Mouse (Mus musculus) left cerebral cortex, adult 2 months (tissue): ENCODE results near the gene C730034F03Rik. TPM values are rescaled to one million over a fixed set of nuclear protein-coding genes. Genes with fewer than 3 reads are reported as not detected.

Experiments used
- DNase-seq, 2 experiments: peaks; one replicate each; pipeline ENCODE4 v3.0.0; 2021 to 2022; ENCODE audit warnings: low spot score in 2 of 2, mixed read lengths in 1 of 2; ENCODE audit errors: extremely low spot score in 1 of 2
- H3K27ac ChIP-seq: fragments of 200-600 bp; 2 replicates; pipeline ENCODE4 v1.8.1; 2022
- H3K4me3 ChIP-seq: fragments of 200-600 bp; 2 replicates; pipeline ENCODE4 v1.8.1; 2022
- CTCF ChIP-seq: fragments of 200-600 bp; IDR thresholded peaks from 2 replicates; pipeline ENCODE4 v1.8.1; 2022; ENCODE audit warnings: antibody characterized with exemption, mild to moderate bottlenecking, moderate library complexity
- intact Hi-C: fragments of 180-260 bp; cut with DNase I; formaldehyde crosslinking; loops from one replicate; pipeline ENCODE4 v1.15.1; 2025
- long read RNA-seq, 2 experiments: library from polyadenylated mRNA; stranded (forward); transcript quantifications; one replicate each; pipeline ENCODE4 v2.0.0; 2021; ENCODE audit warnings: borderline mapping rate in 2 of 2
- total RNA-seq, 2 experiments: library from RNA; stranded (reverse); gene quantifications; 2 replicates each; pipeline ENCODE4 v1.2.3; 2021

Gene C730034F03Rik
- total RNA-seq = 1 to 10 TPM; 2.2 to 2.7 TPM
- long read RNA-seq, experiment 1, partial matches to known transcripts = 0 of 1 reads
- long read RNA-seq, experiment 1, other reads (novel, unspliced or antisense) = 0 of 1 reads
- long read RNA-seq, experiment 2, partial matches to known transcripts = 0 of 1 reads
- long read RNA-seq, experiment 2, other reads (novel, unspliced or antisense) = 0 of 1 reads

GRCm38 (mm10) chr15:89429352-89430221 lies at the start of gene C730034F03Rik, which contains the start of the genes Gm44502 and Chkb:
Gene C730034F03Rik, plus strand, starts transcription at chr15:89429589.
Gene Gm44502, minus strand, starts transcription at chr15:89429696.
Gene Chkb, minus strand, starts transcription at chr15:89429908.
- intact Hi-C loops = loop anchor here (2.0 kb wide), 1 partner anchor 23 kb away; the partner anchor contains the start of gene Mapk8ip2
- Histone ChIP-seq H3K4me3 (peak within 1 kb of the TSS; percentile 70), H3K27ac (peak within 1 kb of the TSS; percentile 97)
- TF ChIP-seq CTCF = no peak
- peak; percentile 90 to 92 for DNase-seq

GRCm38 (mm10) chr15:89384617-89385016 lies 44.8 kb upstream of the C730034F03Rik start, which contains the start of gene Klhdc7b:
Gene Klhdc7b, plus strand, starts transcription at chr15:89384917.
- H3K27ac ChIP-seq = no peak within 1 kb of the TSS
- no peak for TF ChIP-seq CTCF
- DNase-seq = no peak
- H3K4me3 ChIP-seq = no peak within 1 kb of the TSS
- intact Hi-C loops = no loop called here

GRCm38 (mm10) chr15:89387127-89387526 lies 42.3 kb upstream of the C730034F03Rik start:
- intact Hi-C loops = no loop called here

GRCm38 (mm10) chr15:89390081-89390480 lies 39.3 kb upstream of the C730034F03Rik start:
- no peak for TF ChIP-seq CTCF
- Histone ChIP-seq H3K27ac (no peak overlapping the region), H3K4me3 (no peak overlapping the region)
- intact Hi-C loops = no loop called here
- DNase-seq = no peak

More at GRCm38 (mm10) chr15:89387127-89387526, 42.3 kb upstream of the C730034F03Rik start:
- no peak for DNase-seq
- H3K4me3 ChIP-seq = no peak overlapping the region
- no peak for TF ChIP-seq CTCF
- no peak overlapping the region for H3K27ac ChIP-seq

GRCm38 (mm10) chr15:89396883-89397282 lies 32.5 kb upstream of the C730034F03Rik start:
- Histone ChIP-seq H3K4me3 (no peak overlapping the region), H3K27ac (no peak overlapping the region)
- intact Hi-C loops = no loop called here
- no peak for TF ChIP-seq CTCF
- no peak for DNase-seq

- H3K4me3 ChIP-seq = no peak overlapping the region
- no peak for TF ChIP-seq CTCF
- intact Hi-C loops = no loop called here
- no peak for DNase-seq
- H3K27ac ChIP-seq = no peak overlapping the region
These were observed 31.2 kb upstream of the C730034F03Rik start for GRCm38 (mm10) chr15:89398146-89398545.

- intact Hi-C loops = no loop called here
- H3K4me3 ChIP-seq = no peak overlapping the region
- no peak for DNase-seq
- TF ChIP-seq CTCF = no peak
- H3K27ac ChIP-seq = no peak overlapping the region
These were observed 29.7 kb upstream of the C730034F03Rik start for GRCm38 (mm10) chr15:89399716-89400115.

- H3K27ac ChIP-seq = no peak overlapping the region
- intact Hi-C loops = no loop called here
- H3K4me3 ChIP-seq = no peak overlapping the region
- no peak for TF ChIP-seq CTCF
- DNase-seq = no peak
These were observed 26.9 kb upstream of the C730034F03Rik start for GRCm38 (mm10) chr15:89402471-89402870.

- Histone ChIP-seq H3K4me3 (no peak overlapping the region), H3K27ac (no peak overlapping the region)
- no peak for DNase-seq
- no peak for TF ChIP-seq CTCF
- intact Hi-C loops = no loop called here
These were observed 24.4 kb upstream of the C730034F03Rik start for GRCm38 (mm10) chr15:89404831-89405623.

GRCm38 (mm10) chr15:89406691-89407090 lies 22.7 kb upstream of the C730034F03Rik start:
- no peak overlapping the region for H3K4me3 ChIP-seq
- no peak for DNase-seq
- intact Hi-C loops = no loop called here
- H3K27ac ChIP-seq = no peak overlapping the region
- TF ChIP-seq CTCF = no peak

GRCm38 (mm10) chr15:89410118-89410517 lies 19.3 kb upstream of the C730034F03Rik start, which contains the start of gene Syce3:
Gene Syce3, minus strand, starts transcription at chr15:89410503.
- TF ChIP-seq CTCF = no peak
- intact Hi-C loops = no loop called here
- no peak for DNase-seq
- Histone ChIP-seq H3K27ac (no peak within 1 kb of the TSS), H3K4me3 (no peak within 1 kb of the TSS)
